Mouse (Mus musculus) kidney, postnatal 0 days (tissue): ENCODE measurements around the gene Plekha8. TPM values are rescaled to one million over a fixed set of nuclear protein-coding genes. Genes with fewer than 3 reads are reported as not detected.

Source experiments
- ATAC-seq: fragments of 200-750 bp; cut with Nextera tagmentation; replicated peaks from 2 replicates; pipeline ENCODE4 v1.8.0; 2017; ENCODE audit warnings: low read depth, moderate number of reproducible peaks, moderate TSS enrichment, moderate library complexity; ENCODE audit not compliant: low FRiP score
- DNase-seq: peaks from one replicate; pipeline ENCODE4 v3.0.0-alpha.2; 2016; ENCODE audit warnings: low spot score
- H3K27ac ChIP-seq: fragments of 300-500 bp; sonication (generic); 2 replicates; pipeline ENCODE4 v1.5.1; 2014; ENCODE audit warnings: mild to moderate bottlenecking
- H3K27me3 ChIP-seq: fragments of 300-500 bp; sonication (generic); 2 replicates; pipeline ENCODE4 v1.6.1; 2014; ENCODE audit warnings: low read length, mixed read lengths; ENCODE audit not compliant: insufficient read depth
- H3K36me3 ChIP-seq: fragments of 300-500 bp; sonication (generic); 2 replicates; pipeline ENCODE4 v1.6.1; 2014; ENCODE audit warnings: low read length, mixed read lengths; ENCODE audit not compliant: insufficient read depth
- H3K4me1 ChIP-seq: fragments of 300-500 bp; sonication (generic); replicated peaks from 2 replicates; pipeline ENCODE4 v1.6.1; 2014; ENCODE audit warnings: antibody characterized with exemption, low read length, mixed read lengths; ENCODE audit not compliant: insufficient read depth
- H3K4me2 ChIP-seq: fragments of 300-500 bp; sonication (generic); 2 replicates; pipeline ENCODE4 v1.6.1; 2014; ENCODE audit warnings: mild to moderate bottlenecking, low read length, moderate library complexity, mixed read lengths
- H3K4me3 ChIP-seq: fragments of 300-500 bp; sonication (generic); replicated peaks from 2 replicates; pipeline ENCODE4 v1.5.1; 2014; ENCODE audit warnings: low read depth, low read length
- H3K9ac ChIP-seq: fragments of 300-500 bp; sonication (generic); 2 replicates; pipeline ENCODE4 v1.6.1; 2014; ENCODE audit warnings: low read depth, low read length
- H3K9me3 ChIP-seq: fragments of 300-500 bp; sonication (generic); replicated peaks from 2 replicates; pipeline ENCODE4 v1.6.1; 2016; ENCODE audit warnings: low read length, inconsistent platforms, mixed read lengths
- CTCF ChIP-seq: IDR thresholded peaks from 2 replicates; pipeline ENCODE4 v1.5.1; 2016; ENCODE audit warnings: antibody characterized with exemption, low read depth, mild to moderate bottlenecking, moderate library complexity
- WGBS: fragments of 180-500 bp; shearing (Covaris S2); extraction: QIAGEN DNeasy Blood & Tissue Kit; methylation state at CpG from one replicate; pipeline ENCODE4 v1.1.7; 2014; 5-methylcytosine and 5-hydroxymethylcytosine counted together
- polyA plus RNA-seq: library from polyadenylated mRNA; unstranded; fragments of >200 nt; fragmentation: Nextera tagmentation; extraction: Ambion mirVana; gene quantifications from 2 replicates; pipeline ENCODE4 v1.2.1, GENCODE M21; 2015

Plekha8 gene
- polyA plus RNA-seq, 1 experiment from 2014 or later, result 9.5 TPM

GRCm38 (mm10) chr6:54684085-54684484, 89.2 kb downstream of the Plekha8 start:
- DNase-seq (no peak), ATAC-seq (no peak)
- WGBS, result 86% methylated on average over 4 of the region's 4 CpGs
- H3K9me3 ChIP-seq, result no peaks in the 10 kb centered on the region
- no peak overlapping the region for H3K9ac ChIP-seq
- no peaks in the 10 kb centered on the region for H3K36me3 ChIP-seq
- peaks cover 4% of the 10 kb centered on the region; the same call in 1 of the 2 replicates for H3K4me1 ChIP-seq
- no peak for TF ChIP-seq CTCF
- H3K4me3 ChIP-seq, result no peak overlapping the region
- no peaks in the 10 kb centered on the region for H3K27me3 ChIP-seq
- no peak overlapping the region for H3K27ac ChIP-seq
- H3K4me2 ChIP-seq, result no peak overlapping the region

GRCm38 (mm10) chr6:54685103-54685502, 90.2 kb downstream of the Plekha8 start:
- H3K4me3 ChIP-seq, result no peak overlapping the region
- no peak overlapping the region for H3K9ac ChIP-seq
- H3K27me3 ChIP-seq, result no peaks in the 10 kb centered on the region
- H3K4me2 ChIP-seq, result no peak overlapping the region
- ATAC-seq, result no peak
- H3K4me1 ChIP-seq, result peaks cover 4% of the 10 kb centered on the region; the same call in 1 of the 2 replicates
- H3K9me3 ChIP-seq, result no peaks in the 10 kb centered on the region
- 76% methylated on average over 5 of the region's 5 CpGs for WGBS
- H3K36me3 ChIP-seq, result no peaks in the 10 kb centered on the region
- no peak overlapping the region for H3K27ac ChIP-seq
- no peak for DNase-seq
- no peak for TF ChIP-seq CTCF

GRCm38 (mm10) chr6:54685716-54686395, 90.9 kb downstream of the Plekha8 start:
- no peak overlapping the region for H3K9ac ChIP-seq
- no peaks in the 10 kb centered on the region for H3K9me3 ChIP-seq
- no peaks in the 10 kb centered on the region for H3K36me3 ChIP-seq
- no peak for DNase-seq
- H3K4me3 ChIP-seq, result no peak overlapping the region
- H3K4me1 ChIP-seq, result peaks cover 4% of the 10 kb centered on the region; the same call in 1 of the 2 replicates
- H3K27me3 ChIP-seq, result no peaks in the 10 kb centered on the region
- no peak overlapping the region for H3K27ac ChIP-seq
- TF ChIP-seq CTCF, result no peak
- H3K4me2 ChIP-seq, result no peak overlapping the region
- WGBS, result 75% methylated on average over 14 of the region's 14 CpGs
- no peak for ATAC-seq

GRCm38 (mm10) chr6:54686946-54687737, 92.2 kb downstream of the Plekha8 start:
- Histone ChIP-seq H3K27me3 (no peaks in the 10 kb centered on the region), H3K4me2 (no peak overlapping the region), H3K4me3 (no peak overlapping the region), H3K9me3 (no peaks in the 10 kb centered on the region), H3K36me3 (no peaks in the 10 kb centered on the region), H3K9ac (no peak overlapping the region), H3K27ac (no peak overlapping the region), H3K4me1 (peaks cover 4% of the 10 kb centered on the region; the same call in 1 of the 2 replicates)
- 86% methylated on average over 21 of the region's 21 CpGs for WGBS
- no peak for TF ChIP-seq CTCF
- no peak for DNase-seq
- ATAC-seq, result no peak

- Histone ChIP-seq H3K4me3 (no peak overlapping the region), H3K9ac (no peak overlapping the region), H3K27me3 (no peaks in the 10 kb centered on the region), H3K4me2 (no peak overlapping the region), H3K9me3 (no peaks in the 10 kb centered on the region), H3K36me3 (no peaks in the 10 kb centered on the region), H3K27ac (peak overlapping the region; percentile 21; the same call in 1 of the 2 replicates), H3K4me1 (no peaks in the 10 kb centered on the region)
- TF ChIP-seq CTCF, result no peak
- WGBS, result 71% methylated on average over 18 of the region's 18 CpGs
- DNase-seq (no peak), ATAC-seq (no peak; the same call in 1 of the 2 replicates)
Measured at GRCm38 (mm10) chr6:54688467-54689323, 93.8 kb downstream of the Plekha8 start.

- DNase-seq (no peak), ATAC-seq (no peak)
- Histone ChIP-seq H3K27me3 (no peaks in the 10 kb centered on the region), H3K4me1 (no peaks in the 10 kb centered on the region), H3K36me3 (no peaks in the 10 kb centered on the region), H3K9me3 (no peaks in the 10 kb centered on the region), H3K4me3 (no peak overlapping the region), H3K4me2 (no peak overlapping the region), H3K9ac (no peak overlapping the region), H3K27ac (no peak overlapping the region)
- 87% methylated on average over 7 of the region's 7 CpGs for WGBS
- TF ChIP-seq CTCF, result no peak
Measured at GRCm38 (mm10) chr6:54689686-54690085, 94.8 kb downstream of the Plekha8 start.
